Mouse (Mus musculus) splenic B cell, adult 2 months (primary cell): ENCODE data around the gene Ubald1.

ENCODE experiments used
- DNase-seq: peaks from one replicate; pipeline ENCODE4 v3.0.0-alpha.2; 2011; ENCODE audit warnings: low read depth, low spot score
- H3K27me3 ChIP-seq: 2 replicates; pipeline ENCODE4 v1.6.1; 2012; ENCODE audit warnings: mild to moderate bottlenecking, low read length, moderate library complexity, mixed read lengths; ENCODE audit not compliant: control insufficient read depth, poor library complexity, insufficient read depth, severe bottlenecking
- H3K36me3 ChIP-seq: 2 replicates; pipeline ENCODE4 v1.6.1; 2012; ENCODE audit warnings: mild to moderate bottlenecking, low read length, moderate library complexity, mixed read lengths; ENCODE audit not compliant: control insufficient read depth, poor library complexity, insufficient read depth, severe bottlenecking

The Ubald1 gene

GRCm38 (mm10) chr16:4907386-4907785, 27.3 kb upstream of the Ubald1 start:
- Histone ChIP-seq H3K36me3 (peaks cover 4% of the 10 kb centered on the region; the same call in 1 of the 2 replicates), H3K27me3 (no peaks in the 10 kb centered on the region)
- DNase-seq: peak; percentile 12

GRCm38 (mm10) chr16:4906559-4906958, 26.4 kb upstream of the Ubald1 start:
- no peaks in the 10 kb centered on the region for H3K27me3 ChIP-seq
- no peak for DNase-seq

GRCm38 (mm10) chr16:4905591-4905990, 25.5 kb upstream of the Ubald1 start:
- no peaks in the 10 kb centered on the region for H3K27me3 ChIP-seq
- DNase-seq: no peak
- H3K36me3 ChIP-seq: peaks cover 2% of the 10 kb centered on the region; the same call in 1 of the 2 replicates

More at GRCm38 (mm10) chr16:4906559-4906958, 26.4 kb upstream of the Ubald1 start:
- H3K36me3 ChIP-seq: peaks cover 4% of the 10 kb centered on the region; the same call in 1 of the 2 replicates

- H3K36me3 ChIP-seq: no peaks in the 10 kb centered on the region; the same call in 1 of the 2 replicates
- DNase-seq: no peak
- H3K27me3 ChIP-seq: no peaks in the 10 kb centered on the region
Observed at GRCm38 (mm10) chr16:4904878-4905277, 24.8 kb upstream of the Ubald1 start.

- no peak for DNase-seq
- Histone ChIP-seq H3K36me3 (no peaks in the 10 kb centered on the region; the same call in 1 of the 2 replicates), H3K27me3 (no peaks in the 10 kb centered on the region)
Observed at GRCm38 (mm10) chr16:4903491-4904102, 23.5 kb upstream of the Ubald1 start.

- DNase-seq: no peak
- no peaks in the 10 kb centered on the region for H3K27me3 ChIP-seq
- H3K36me3 ChIP-seq: no peaks in the 10 kb centered on the region
Observed at GRCm38 (mm10) chr16:4902390-4902789, 22.3 kb upstream of the Ubald1 start.

GRCm38 (mm10) chr16:4901167-4901566, 21.1 kb upstream of the Ubald1 start:
- no peaks in the 10 kb centered on the region for H3K27me3 ChIP-seq
- no peak for DNase-seq
- H3K36me3 ChIP-seq: no peaks in the 10 kb centered on the region

GRCm38 (mm10) chr16:4899711-4900110, 19.6 kb upstream of the Ubald1 start:
- DNase-seq: no peak
- H3K27me3 ChIP-seq: no peaks in the 10 kb centered on the region
- no peaks in the 10 kb centered on the region for H3K36me3 ChIP-seq

- Histone ChIP-seq H3K36me3 (no peaks in the 10 kb centered on the region), H3K27me3 (no peaks in the 10 kb centered on the region)
- DNase-seq: peak; percentile 82
Observed at GRCm38 (mm10) chr16:4898881-4899280, 18.8 kb upstream of the Ubald1 start.

- peaks cover 1% of the 10 kb centered on the region; the same call in 1 of the 2 replicates for H3K36me3 ChIP-seq
- peak; percentile 40 for DNase-seq
- H3K27me3 ChIP-seq: no peaks in the 10 kb centered on the region
Observed at GRCm38 (mm10) chr16:4897146-4897730, 17.1 kb upstream of the Ubald1 start.

- no peak for DNase-seq
- Histone ChIP-seq H3K27me3 (no peaks in the 10 kb centered on the region), H3K36me3 (peaks cover 1% of the 10 kb centered on the region; the same call in 1 of the 2 replicates)
Observed at GRCm38 (mm10) chr16:4896249-4897027, 16.3 kb upstream of the Ubald1 start.

GRCm38 (mm10) chr16:4894201-4894908, 14.2 kb upstream of the Ubald1 start:
- Histone ChIP-seq H3K36me3 (peaks cover 1% of the 10 kb centered on the region; the same call in 1 of the 2 replicates), H3K27me3 (no peaks in the 10 kb centered on the region)
- no peak for DNase-seq

GRCm38 (mm10) chr16:4892171-4892570, 12.1 kb upstream of the Ubald1 start:
- no peaks in the 10 kb centered on the region for H3K27me3 ChIP-seq
- peaks cover 1% of the 10 kb centered on the region; the same call in 1 of the 2 replicates for H3K36me3 ChIP-seq
- DNase-seq: no peak

GRCm38 (mm10) chr16:4890201-4890709, 10.1 kb upstream of the Ubald1 start:
- H3K36me3 ChIP-seq: peaks cover 1% of the 10 kb centered on the region; the same call in 1 of the 2 replicates
- no peaks in the 10 kb centered on the region for H3K27me3 ChIP-seq
- DNase-seq: no peak
